Mouse (Mus musculus) liver, embryonic 14.5 days (tissue): ENCODE results near the gene Gm14496. TPM values are rescaled to one million over a fixed set of nuclear protein-coding genes. Genes with fewer than 3 reads are reported as not detected.
"Not testable (repeated sequence)": the region's sequence is repeated elsewhere in the genome, so short reads cannot be mapped to it uniquely, and the experiment has no call there.

Experiments used
- ATAC-seq: fragments of 200-750 bp; cut with Nextera tagmentation; 2 replicates; pipeline ENCODE4 v1.8.0; 2017; ENCODE audit warnings: moderate number of reproducible peaks, mild to moderate bottlenecking, moderate library complexity; ENCODE audit not compliant: insufficient read depth
- DNase-seq, 3 experiments: peaks; one replicate each; pipeline ENCODE4 v3.0.0-alpha.2; 2012 to 2013; ENCODE audit warnings: low read depth in 3 of 3, low spot score in 3 of 3
- H3K27ac ChIP-seq: fragments of 300-500 bp; sonication (generic); 2 replicates; pipeline ENCODE4 v1.5.1; 2014; ENCODE audit warnings: moderate library complexity, mild to moderate bottlenecking, control low read depth, inconsistent platforms
- H3K27me3 ChIP-seq: fragments of 300-500 bp; sonication (generic); 2 replicates; pipeline ENCODE4 v1.6.1; 2014; ENCODE audit warnings: mild to moderate bottlenecking, low read length, moderate library complexity; ENCODE audit not compliant: control insufficient read depth, insufficient read depth
- H3K36me3 ChIP-seq: fragments of 300-500 bp; sonication (generic); replicated peaks from 2 replicates; pipeline ENCODE4 v1.6.1; 2014; ENCODE audit warnings: low read depth; ENCODE audit not compliant: control insufficient read depth, insufficient read depth
- H3K4me1 ChIP-seq, 2 experiments: fragments of 200-500 bp in 1 of 2; fragments of 300-500 bp in 1 of 2; sonication (generic) in 1 of 2; replicated peaks; 2 replicates each; pipeline ENCODE4 v1.6.1; 2012 to 2014; ENCODE audit warnings: antibody characterized with exemption in 1 of 2, inconsistent platforms in 1 of 2, low read length in 1 of 2; ENCODE audit not compliant: control insufficient read depth in 2 of 2, insufficient read depth in 2 of 2
- H3K4me2 ChIP-seq: fragments of 300-500 bp; sonication (generic); 2 replicates; pipeline ENCODE4 v1.6.1; 2014; ENCODE audit warnings: low read depth, mild to moderate bottlenecking, control low read depth, moderate library complexity
- H3K4me3 ChIP-seq, 2 experiments: fragments of 200-500 bp in 1 of 2; fragments of 300-500 bp in 1 of 2; sonication (generic) in 1 of 2; 2 replicates each; pipeline ENCODE4 v1.5.1; 2012 to 2014; ENCODE audit warnings: low read depth in 2 of 2, low read length in 2 of 2, mild to moderate bottlenecking in 2 of 2, control low read depth in 1 of 2, inconsistent platforms in 1 of 2, moderate library complexity in 1 of 2; ENCODE audit not compliant: insufficient read depth in 1 of 2
- H3K9ac ChIP-seq: fragments of 300-500 bp; sonication (generic); replicated peaks from 2 replicates; pipeline ENCODE4 v1.6.1; 2014; ENCODE audit warnings: mild to moderate bottlenecking, control low read depth, moderate library complexity
- H3K9me3 ChIP-seq: fragments of 300-500 bp; sonication (generic); 2 replicates; pipeline ENCODE4 v1.6.1; 2016; ENCODE audit warnings: low read length, mixed read lengths; ENCODE audit not compliant: control insufficient read depth
- CTCF ChIP-seq: IDR thresholded peaks from 2 replicates; pipeline ENCODE4 v1.5.1; 2016; ENCODE audit warnings: antibody characterized with exemption, low read depth, control low read depth
- EP300 ChIP-seq: IDR thresholded peaks from 2 replicates; pipeline ENCODE4 v1.6.1; 2016; ENCODE audit warnings: antibody characterized with exemption, low read depth
- WGBS: fragments of 180-500 bp; shearing (Covaris S2); extraction: QIAGEN DNeasy Blood & Tissue Kit; methylation state at CpG from one replicate; pipeline ENCODE4 v1.1.7; 2014; ENCODE audit not compliant: insufficient replicate concordance; 5-methylcytosine and 5-hydroxymethylcytosine counted together
- polyA plus RNA-seq, 2 experiments: library from polyadenylated mRNA; depleted of rRNA in 1 of 2; stranded (reverse) in 1 of 2; unstranded in 1 of 2; fragments of >200 nt; fragmentation: Nextera tagmentation in 1 of 2; extraction: Ambion mirVana in 1 of 2; gene quantifications; 2 replicates each; pipeline versions ENCODE4 v1.2.1 to v1.2.3; 2012 to 2014

Gene Gm14496
- polyA plus RNA-seq (2012; rRNA removed) (not detected in 2 replicates), polyA plus RNA-seq (2014; fragmentation: Nextera tagmentation; extraction: Ambion mirVana) (not detected in 2 replicates)

- DNase-seq (no peak), ATAC-seq (no peak)
- Histone ChIP-seq H3K9me3 (no peaks in the 10 kb centered on the region), H3K27me3 (no peaks in the 10 kb centered on the region), H3K36me3 (no peaks in the 10 kb centered on the region), H3K9ac (no peak within 1 kb of the TSS), H3K4me2 (no peak within 1 kb of the TSS), H3K4me1 (no peaks in the 10 kb centered on the region), H3K27ac (no peak within 1 kb of the TSS), H3K4me3 (no peak within 1 kb of the TSS)
- TF ChIP-seq CTCF, result no peak
- TF ChIP-seq EP300, result no peak
- WGBS, result 49% methylated on average over 3 of the region's 3 CpGs
Measured at GRCm38 (mm10) chr2:181990829-181991228, at the start of gene Gm14496. TSS of gene Gm14496 (plus strand) at chr2:181991129.

DNA sequence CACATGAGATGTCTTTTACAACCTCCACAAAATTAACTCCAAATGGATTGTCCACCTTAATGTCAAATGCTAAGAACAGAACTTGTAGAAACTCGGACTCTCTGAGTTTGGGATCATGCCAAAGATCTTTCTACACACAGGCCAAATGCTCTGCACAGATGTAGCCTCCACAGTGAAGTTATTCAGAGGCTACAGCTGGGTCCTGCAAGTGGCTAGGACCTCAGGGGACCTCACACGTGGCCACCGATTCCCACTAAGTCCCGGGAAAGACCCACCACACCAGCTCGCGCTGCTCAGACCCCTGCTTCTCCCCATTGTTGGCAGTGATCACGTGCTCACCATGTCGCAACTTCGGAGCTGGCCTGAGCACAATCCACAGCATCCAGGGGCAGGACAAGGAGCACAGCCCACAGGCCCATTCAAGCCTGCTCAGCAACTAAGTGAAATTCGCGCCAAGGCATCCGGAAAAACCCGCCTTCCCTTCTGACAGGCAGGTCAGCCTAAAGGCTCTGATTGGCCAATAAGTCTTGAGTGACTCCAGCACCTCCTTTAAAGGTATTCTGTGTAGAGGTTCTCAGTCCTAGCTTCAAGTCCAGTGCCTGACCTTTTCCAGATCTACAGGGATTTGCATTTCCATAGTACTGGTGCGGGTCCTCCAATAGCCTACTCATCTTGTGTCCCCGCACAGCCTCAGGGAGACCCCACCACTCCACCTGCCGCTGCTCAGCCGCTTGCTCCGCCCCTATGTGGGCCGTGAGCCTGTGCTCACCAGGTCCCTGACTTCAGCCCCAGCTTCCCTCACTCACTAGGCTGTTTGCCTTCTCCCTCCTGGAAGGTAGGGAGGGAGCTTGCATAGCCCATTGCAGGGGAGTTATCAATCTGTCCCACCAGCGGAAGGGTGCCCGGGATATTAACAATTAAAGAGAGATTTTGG, 37.9 kb upstream of the Gm14496 start:
- H3K36me3 ChIP-seq, H3K9me3 ChIP-seq, H3K4me1 ChIP-seq, H3K27ac ChIP-seq, H3K27me3 ChIP-seq, H3K4me2 ChIP-seq, H3K4me3 ChIP-seq, H3K9ac ChIP-seq, ATAC-seq, DNase-seq: not testable (repeated sequence)
- 22% methylated on average over 21 of the region's 21 CpGs for WGBS

DNA sequence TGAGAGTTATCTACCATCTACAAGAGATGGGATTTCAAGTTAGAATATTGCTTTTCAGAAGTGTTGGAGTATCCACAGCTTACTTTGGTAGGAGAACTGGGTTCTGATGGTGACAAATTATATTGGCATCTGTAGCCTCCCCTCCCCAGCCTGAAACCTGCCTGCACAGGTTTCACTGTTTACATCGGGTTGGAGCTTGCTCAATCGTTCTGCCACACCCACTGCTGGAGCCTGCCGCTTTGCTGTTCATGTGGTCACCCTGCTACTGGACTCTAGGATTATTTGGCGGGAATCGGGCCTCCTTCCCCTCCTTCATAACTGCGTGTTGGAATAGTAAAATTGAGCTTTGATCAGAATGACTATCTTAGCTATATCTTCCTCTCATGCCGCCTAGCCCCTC, 22.5 kb upstream of the Gm14496 start:
- DNase-seq (no peak), ATAC-seq (no peak)
- TF ChIP-seq CTCF, result no peak
- no peak for TF ChIP-seq EP300
- Histone ChIP-seq H3K9me3 (no peaks in the 10 kb centered on the region), H3K27me3 (no peaks in the 10 kb centered on the region), H3K36me3 (no peaks in the 10 kb centered on the region), H3K9ac (no peak overlapping the region), H3K4me3 (no peak overlapping the region), H3K27ac (no peak overlapping the region), H3K4me2 (no peak overlapping the region), H3K4me1 (no peaks in the 10 kb centered on the region)
- 52% methylated on average over 7 of the region's 7 CpGs for WGBS

GRCm38 (mm10) chr2:181969187-181969586, 21.7 kb upstream of the Gm14496 start:
- DNase-seq (no peak), ATAC-seq (no peak)
- TF ChIP-seq EP300 (no peak), CTCF (no peak)
- no peaks in the 10 kb centered on the region for H3K9me3 ChIP-seq
- H3K36me3 ChIP-seq, result no peaks in the 10 kb centered on the region
- H3K27me3 ChIP-seq, result no peaks in the 10 kb centered on the region
- WGBS, result 72% methylated on average over 2 of the region's 2 CpGs
- H3K4me1 ChIP-seq, result no peaks in the 10 kb centered on the region
- no peak overlapping the region for H3K4me3 ChIP-seq
- H3K4me2 ChIP-seq, result no peak overlapping the region
- no peak overlapping the region for H3K27ac ChIP-seq
- no peak overlapping the region for H3K9ac ChIP-seq

DNA sequence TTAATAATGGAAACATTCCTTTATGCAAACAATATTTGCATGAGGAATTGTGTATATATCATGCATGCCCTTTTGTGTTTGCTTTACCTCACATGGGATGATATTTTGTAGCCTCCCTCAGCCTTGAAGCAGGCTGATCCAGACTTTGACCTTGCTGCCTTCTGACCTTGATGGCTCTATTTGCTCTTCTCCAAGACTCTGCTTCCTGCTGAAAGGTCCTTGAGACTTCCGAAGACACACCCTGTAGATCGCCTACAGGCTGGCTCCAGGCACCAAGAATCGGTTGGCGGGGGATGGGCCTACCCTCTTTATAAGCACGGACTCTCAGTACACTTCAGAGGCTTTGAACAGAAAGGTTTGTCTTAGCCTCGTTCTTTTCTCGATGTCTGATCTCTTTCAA, 9.0 kb upstream of the Gm14496 start:
- not testable (repeated sequence) for H3K9ac ChIP-seq, H3K4me2 ChIP-seq, ATAC-seq, H3K4me1 ChIP-seq, H3K36me3 ChIP-seq, DNase-seq, H3K4me3 ChIP-seq, H3K27ac ChIP-seq, H3K9me3 ChIP-seq, H3K27me3 ChIP-seq
- 49% methylated on average over 7 of the region's 7 CpGs for WGBS

Other genes starting within 250 kb of the Gm14496 start
- gene Myt1, start 227.8 kb upstream of the Gm14496 start, polyA plus RNA-seq (2012; rRNA removed), result 0.02 and 0.09 TPM in 2 replicates
- not detected in 2 replicates for gene Myt1, start 227.8 kb upstream of the Gm14496 start, polyA plus RNA-seq (2014; fragmentation: Nextera tagmentation; extraction: Ambion mirVana)
- 6.3 and 9.1 TPM in 2 replicates for gene Pcmtd2, start 153.3 kb upstream of the Gm14496 start, polyA plus RNA-seq (2012; rRNA removed)
- gene Pcmtd2, start 153.3 kb upstream of the Gm14496 start, polyA plus RNA-seq (2014; fragmentation: Nextera tagmentation; extraction: Ambion mirVana), result 12.5 and 15.4 TPM in 2 replicates
- gene Polr3k, start 126.8 kb upstream of the Gm14496 start, polyA plus RNA-seq (2012; rRNA removed), result 7.7 and 12.7 TPM in 2 replicates
- 31.0 and 31.5 TPM in 2 replicates for gene Polr3k, start 126.8 kb upstream of the Gm14496 start, polyA plus RNA-seq (2014; fragmentation: Nextera tagmentation; extraction: Ambion mirVana)